Mouse (Mus musculus) lung, postnatal 0 days (tissue): Measurements from ENCODE around the gene Dnase1l3.

Experiments
- CTCF ChIP-seq: IDR thresholded peaks from 2 replicates; pipeline ENCODE4 v1.5.1; 2016; ENCODE audit warnings: antibody characterized with exemption, mild to moderate bottlenecking
- EP300 ChIP-seq: IDR thresholded peaks from 2 replicates; pipeline ENCODE4 v1.6.1; 2016; ENCODE audit warnings: antibody characterized with exemption, mild to moderate bottlenecking, control low read depth

DNA sequence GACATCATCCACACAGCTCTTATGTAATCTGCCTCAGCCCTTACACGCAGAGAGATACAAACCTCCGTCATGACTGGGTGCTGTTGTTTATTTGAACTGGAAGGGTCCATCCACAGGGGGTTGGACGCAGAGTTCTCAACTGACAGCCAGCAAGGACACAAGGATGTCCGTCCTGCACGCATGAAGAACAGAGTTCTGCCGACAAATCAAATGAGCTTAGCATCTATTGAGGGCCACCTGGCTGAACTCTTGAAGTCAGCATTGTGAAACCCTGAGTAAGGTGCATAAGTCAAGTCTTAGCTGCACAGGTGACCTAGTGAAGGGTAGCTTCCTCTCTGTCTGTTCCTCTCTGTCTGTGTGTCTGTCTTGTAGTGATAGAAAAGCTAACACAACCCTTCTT lies 41.6 kb upstream of the Dnase1l3 start:
- TF ChIP-seq CTCF, result no peak
- TF ChIP-seq EP300, result no peak
